Mouse (Mus musculus): ENCODE results near the gene Lrfn4.

Gene Lrfn4

DNA sequence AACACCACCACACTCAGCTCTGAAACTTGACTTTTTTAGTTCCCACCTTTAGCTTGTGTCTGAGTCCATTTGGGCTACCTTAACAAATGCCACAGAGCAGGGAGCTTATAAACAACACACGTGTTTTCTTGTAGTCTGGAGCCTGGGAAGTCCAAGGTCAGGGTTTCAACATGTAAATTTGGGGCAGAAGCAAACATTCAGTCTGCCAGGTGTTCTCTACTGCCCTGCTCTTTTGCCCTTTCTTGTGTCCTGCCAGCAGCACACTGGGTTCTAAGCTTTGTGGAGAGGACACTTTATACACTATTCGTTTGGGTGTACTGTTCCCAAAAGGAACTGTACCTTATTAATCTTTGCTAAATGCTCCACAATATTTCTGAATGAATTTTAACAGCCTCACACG is 27.0 kb downstream of the Lrfn4 start:
- 0 out of 2 replicates have a peak, but pooled peaks have one; percentile 16 for TF ChIP-seq GATA4 (IDR thresholded peaks at IDR 0.05; ENCODE audit: insufficient replicate concordance, low read length)

- TF ChIP-seq GATA4 (IDR thresholded peaks at IDR 0.05; ENCODE audit: insufficient replicate concordance, low read length), result no peak
Measured at GRCm38 (mm10) chr19:4587426-4587825, 28.0 kb downstream of the Lrfn4 start.

- TF ChIP-seq GATA4 (IDR thresholded peaks at IDR 0.05; ENCODE audit: insufficient replicate concordance, low read length), result no peak
Measured at GRCm38 (mm10) chr19:4583856-4584255, 31.6 kb downstream of the Lrfn4 start.

- no peak for TF ChIP-seq GATA4 (IDR thresholded peaks at IDR 0.05; ENCODE audit: insufficient replicate concordance, low read length)
Measured at GRCm38 (mm10) chr19:4579296-4579695, 36.2 kb downstream of the Lrfn4 start.

DNA sequence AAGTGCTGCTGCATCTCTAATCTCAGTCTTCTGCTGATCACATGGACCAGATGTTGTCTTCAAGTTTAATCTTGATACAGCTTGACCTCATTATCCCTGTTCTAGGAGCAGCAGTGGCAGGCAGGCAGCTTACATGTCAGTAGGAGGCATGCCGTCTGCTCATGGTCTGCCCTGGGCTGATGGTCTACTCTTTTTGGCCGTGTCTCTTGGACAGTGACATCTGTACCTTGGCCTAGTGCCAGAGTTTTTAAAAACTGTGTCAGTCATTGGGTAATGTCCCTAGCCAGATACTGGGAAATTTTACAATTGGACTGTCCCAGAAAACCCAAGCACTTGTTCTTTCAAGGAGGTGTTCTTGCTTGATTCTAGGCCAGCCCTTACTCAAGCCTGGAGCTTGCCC is 36.7 kb downstream of the Lrfn4 start:
- peak; percentile 13; the same call in 1 of the 2 replicates for TF ChIP-seq GATA4 (IDR thresholded peaks at IDR 0.05; ENCODE audit: insufficient replicate concordance, low read length)

- no peak for TF ChIP-seq GATA4 (IDR thresholded peaks at IDR 0.05; ENCODE audit: insufficient replicate concordance, low read length)
Measured at GRCm38 (mm10) chr19:4573241-4573640, 42.2 kb downstream of the Lrfn4 start.

DNA sequence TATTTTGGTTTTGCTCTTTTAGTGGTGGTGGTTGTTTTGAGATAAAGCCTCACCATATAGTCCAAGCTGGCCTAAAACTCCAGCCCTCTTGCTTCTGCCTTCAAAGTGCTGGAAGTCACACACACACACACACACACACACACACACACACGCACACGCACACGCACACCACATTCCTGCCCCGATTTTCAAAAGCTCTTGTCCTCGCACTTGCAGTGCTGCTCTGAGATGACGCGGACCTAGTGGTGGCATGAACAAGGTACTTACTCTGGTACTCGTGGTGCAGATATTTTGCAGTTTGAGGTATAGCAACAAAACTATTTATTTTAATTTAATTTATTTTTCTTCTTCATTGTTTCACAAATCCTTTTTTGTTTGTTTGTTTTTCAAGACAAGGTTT is 43.0 kb downstream of the Lrfn4 start:
- no peak for TF ChIP-seq GATA4 (IDR thresholded peaks at IDR 0.05; ENCODE audit: insufficient replicate concordance, low read length)

GRCm38 (mm10) chr19:4572061-4572460 is 43.4 kb downstream of the Lrfn4 start:
- no peak for TF ChIP-seq GATA4 (IDR thresholded peaks at IDR 0.05; ENCODE audit: insufficient replicate concordance, low read length)

- no peak for TF ChIP-seq GATA4 (IDR thresholded peaks at IDR 0.05; ENCODE audit: insufficient replicate concordance, low read length)
Measured at GRCm38 (mm10) chr19:4571658-4572057, 43.8 kb downstream of the Lrfn4 start.

DNA sequence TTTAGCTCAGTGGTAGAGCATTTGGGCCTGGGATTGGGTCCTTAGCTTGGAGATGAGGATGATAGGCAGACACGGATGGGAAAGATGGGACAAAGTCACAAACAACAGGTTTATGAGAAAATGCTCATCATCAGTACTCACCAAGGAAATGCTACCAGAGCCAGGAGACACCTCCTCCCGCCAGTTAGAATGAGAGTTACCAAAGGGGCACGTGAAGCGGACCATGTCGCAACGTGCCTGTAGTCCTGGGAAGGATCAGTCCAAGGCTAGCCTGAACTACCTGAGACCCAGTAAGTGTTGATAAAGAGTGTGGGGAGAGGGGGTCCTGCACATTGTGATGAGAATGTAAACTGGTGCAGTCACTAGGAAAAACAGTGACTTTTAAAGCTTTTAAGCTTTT is 44.7 kb downstream of the Lrfn4 start:
- TF ChIP-seq GATA4 (IDR thresholded peaks at IDR 0.05; ENCODE audit: insufficient replicate concordance, low read length), result no peak

DNA sequence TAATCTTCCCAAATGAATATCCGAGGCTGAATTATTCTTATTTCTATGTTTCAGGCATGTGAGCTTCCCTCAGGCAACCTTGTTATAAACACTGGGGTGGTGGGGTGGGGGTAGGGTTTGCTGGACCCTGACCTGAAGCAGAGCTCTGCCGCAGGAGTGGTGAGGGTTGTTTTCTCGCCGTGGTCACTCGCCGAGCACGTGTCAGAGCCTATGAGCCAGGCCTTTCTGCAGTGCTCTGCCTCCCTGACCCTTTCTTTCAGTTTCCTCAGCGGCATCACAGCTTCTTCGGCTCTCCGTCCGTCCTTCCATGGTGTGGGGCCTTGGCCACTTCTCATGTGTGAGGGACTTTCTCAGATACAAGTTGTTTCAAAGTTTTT is 45.2 kb downstream of the Lrfn4 start:
- no peak for TF ChIP-seq GATA4 (IDR thresholded peaks at IDR 0.05; ENCODE audit: insufficient replicate concordance, low read length)

GRCm38 (mm10) chr19:4569356-4570236 is 45.9 kb downstream of the Lrfn4 start:
- TF ChIP-seq GATA4 (IDR thresholded peaks at IDR 0.05; ENCODE audit: insufficient replicate concordance, low read length), result no peak

GRCm38 (mm10) chr19:4568832-4569231 is 46.6 kb downstream of the Lrfn4 start:
- TF ChIP-seq GATA4 (IDR thresholded peaks at IDR 0.05; ENCODE audit: insufficient replicate concordance, low read length), result no peak; the same call in 1 of the 2 replicates

- no peak for TF ChIP-seq GATA4 (IDR thresholded peaks at IDR 0.05; ENCODE audit: insufficient replicate concordance, low read length)
Measured at GRCm38 (mm10) chr19:4567665-4568064, 47.8 kb downstream of the Lrfn4 start.

DNA sequence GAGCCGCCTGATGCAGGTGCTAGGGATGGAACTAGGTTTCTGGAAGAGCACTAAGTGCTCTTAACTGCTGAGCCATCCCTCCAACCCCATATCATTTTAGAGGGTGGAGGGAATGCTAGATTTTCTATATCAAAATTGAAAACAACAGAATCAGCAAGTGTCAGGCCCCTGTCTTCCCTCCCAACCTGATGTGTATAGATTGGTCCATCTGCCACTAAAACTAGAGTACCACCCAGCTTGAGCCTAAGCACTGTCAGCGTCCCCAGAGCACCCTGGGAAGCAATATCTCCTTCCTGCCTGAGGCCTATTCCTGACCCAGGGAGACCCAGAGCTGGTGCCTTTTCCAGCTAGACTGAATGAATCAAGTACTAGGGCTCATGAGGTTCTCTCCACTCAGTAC is 48.6 kb downstream of the Lrfn4 start:
- TF ChIP-seq GATA4 (IDR thresholded peaks at IDR 0.05; ENCODE audit: insufficient replicate concordance, low read length), result no peak

DNA sequence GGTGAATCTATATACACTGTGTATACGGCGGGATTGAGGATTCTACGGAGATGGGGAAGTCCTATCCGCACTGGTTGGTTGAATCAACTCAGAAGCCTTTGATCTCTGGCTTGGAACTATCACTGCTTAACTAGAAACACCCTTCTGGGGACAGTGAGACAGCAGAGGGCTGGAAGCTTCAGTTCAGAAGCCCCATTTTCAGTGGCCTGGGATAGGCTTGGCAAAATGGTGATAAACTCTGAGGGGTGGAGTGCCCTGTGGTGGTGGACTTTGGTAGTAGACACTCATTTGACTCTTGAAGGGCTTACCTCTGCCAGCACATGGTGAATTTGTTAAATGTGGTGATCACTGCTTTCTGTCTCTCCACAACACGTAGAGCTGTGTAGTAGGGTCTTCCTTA is 49.8 kb downstream of the Lrfn4 start:
- no peak for TF ChIP-seq GATA4 (IDR thresholded peaks at IDR 0.05; ENCODE audit: insufficient replicate concordance, low read length)

All from liver, adult (tissue).